Mouse (Mus musculus) left cerebral cortex, postnatal 36 days (tissue): ENCODE measurements around the gene Psd4. TPM values are rescaled to one million over a fixed set of nuclear protein-coding genes. Genes with fewer than 3 reads are reported as not detected.
A peak's percentile ranks its signal among the peaks of the same experiment; 100 is the strongest.

Experiments
- DNase-seq, 2 experiments: peaks; one replicate each; pipeline ENCODE4 v3.0.0; 2021 to 2022; ENCODE audit warnings: low spot score in 2 of 2, mixed read lengths in 1 of 2
- intact Hi-C: fragments of 180-260 bp; cut with DNase I; formaldehyde crosslinking; loops from one replicate; pipeline ENCODE4 v1.15.1; 2025
- total RNA-seq, 2 experiments: library from RNA; stranded (reverse); gene quantifications; 2 replicates each; pipeline ENCODE4 v1.2.3; 2021

Psd4 gene
- total RNA-seq, 2 experiments from 2014 or later: 2.1 to 3.0 TPM

DNA sequence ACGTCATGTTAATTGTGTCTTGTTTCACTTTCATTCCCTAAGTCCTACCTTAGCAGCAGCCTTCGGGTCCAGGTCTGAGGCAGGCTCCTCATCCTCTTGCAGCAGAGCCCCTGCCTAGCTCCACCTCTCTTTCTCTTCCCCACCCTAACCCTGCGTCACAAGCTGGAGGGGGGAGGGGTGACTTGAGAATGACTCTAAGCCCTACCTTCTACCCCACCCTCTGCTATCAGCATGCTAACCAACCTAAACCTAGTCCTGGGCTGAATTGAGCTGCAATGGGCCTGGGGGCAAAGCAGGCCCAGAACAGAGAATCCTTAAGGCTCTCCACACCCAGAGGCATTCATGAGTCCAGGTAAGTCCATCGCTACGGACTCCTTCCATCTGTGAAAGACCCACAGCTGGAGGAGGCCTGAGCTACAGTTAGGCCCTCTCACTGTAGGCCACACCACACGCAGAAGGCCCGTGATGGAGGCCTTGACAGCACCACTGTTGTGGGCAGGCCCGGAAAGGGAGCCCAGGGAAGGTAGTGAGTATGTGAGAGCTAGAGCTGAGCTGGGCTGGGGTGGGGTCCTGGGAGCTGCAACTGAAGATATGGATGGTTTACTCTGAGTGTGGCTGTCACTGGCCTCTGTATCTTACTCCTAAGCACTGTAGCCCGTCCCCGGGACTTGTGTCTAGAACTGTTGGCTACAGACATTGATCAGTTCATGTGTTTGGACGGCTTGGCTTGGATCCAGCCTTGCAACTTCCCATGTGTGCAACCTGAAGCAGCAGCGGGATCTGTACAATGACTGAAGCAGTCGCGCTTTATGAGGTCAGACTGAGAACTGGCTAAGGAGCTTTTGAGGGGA, 18.0 kb downstream of the Psd4 start:
- intact Hi-C loops: no loop called here
- no peak for DNase-seq

DNA sequence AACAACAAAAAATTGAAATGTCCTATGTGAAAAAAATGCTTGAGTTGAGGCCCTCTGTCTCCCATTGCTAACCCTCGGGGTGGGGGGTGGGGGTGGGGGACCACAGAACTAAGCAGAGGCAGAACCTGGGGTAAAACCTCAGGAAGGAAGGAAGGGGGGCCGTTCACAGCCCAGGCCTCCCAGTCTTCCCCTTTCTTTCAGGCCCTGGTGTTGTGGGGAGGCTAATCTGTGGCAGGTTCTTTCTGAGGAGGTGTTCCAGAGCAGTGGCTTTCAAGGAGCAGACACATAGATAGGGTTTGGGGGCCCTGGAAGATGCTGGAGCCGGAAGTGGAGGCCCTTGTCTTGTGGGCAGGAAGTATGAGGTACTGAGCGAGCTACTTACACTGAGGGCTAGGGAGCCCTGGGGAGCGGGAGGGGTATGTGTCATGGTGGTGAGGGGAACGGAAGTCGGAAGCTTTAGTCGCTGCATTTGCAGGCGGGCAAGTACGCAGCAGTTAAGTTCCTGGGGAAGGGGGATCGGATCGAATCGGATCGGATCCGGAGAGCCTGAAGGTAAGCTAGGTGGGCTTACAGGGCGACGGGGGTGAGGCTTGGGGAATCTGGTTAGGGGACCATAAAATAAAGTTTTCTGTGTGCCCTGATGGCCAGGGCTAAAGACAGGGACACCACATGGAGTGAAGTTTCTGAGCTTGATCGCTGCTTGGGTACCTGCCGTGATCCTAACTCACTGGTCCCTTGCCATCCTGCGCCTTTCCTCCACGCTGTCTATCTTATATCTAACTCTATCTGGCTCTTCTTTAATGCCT, 19.0 kb downstream of the Psd4 start:
- intact Hi-C loops: no loop called here
- no peak for DNase-seq

DNA sequence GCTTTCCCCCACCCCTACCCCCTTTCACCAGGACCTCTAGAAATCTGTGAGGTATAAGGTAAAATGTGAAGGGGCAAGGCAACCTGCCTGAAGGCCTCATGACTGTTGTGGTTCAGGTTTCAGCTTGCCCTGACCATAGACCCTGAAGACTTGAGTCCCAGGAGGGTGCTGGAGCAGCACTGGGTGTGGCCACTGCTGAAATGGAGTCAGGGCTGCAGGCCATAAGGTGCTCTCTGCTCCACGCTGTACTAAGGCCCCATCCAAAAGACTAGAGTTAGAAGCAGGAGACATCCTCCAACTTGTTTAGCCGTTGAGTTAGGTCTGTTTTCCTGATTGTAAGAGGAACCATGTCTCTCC, 19.6 kb downstream of the Psd4 start:
- no peak for DNase-seq
- intact Hi-C loops: no loop called here

GRCm38 (mm10) chr2:24387361-24388283, 20.2 kb downstream of the Psd4 start:
- peak in 1 of 2 experiments; percentile 46 for DNase-seq
- intact Hi-C loops: no loop called here

GRCm38 (mm10) chr2:24393251-24393650, 25.9 kb downstream of the Psd4 start:
- intact Hi-C loops: no loop called here
- DNase-seq: no peak

GRCm38 (mm10) chr2:24397115-24397514, 29.7 kb downstream of the Psd4 start:
- DNase-seq: no peak
- intact Hi-C loops: no loop called here

DNA sequence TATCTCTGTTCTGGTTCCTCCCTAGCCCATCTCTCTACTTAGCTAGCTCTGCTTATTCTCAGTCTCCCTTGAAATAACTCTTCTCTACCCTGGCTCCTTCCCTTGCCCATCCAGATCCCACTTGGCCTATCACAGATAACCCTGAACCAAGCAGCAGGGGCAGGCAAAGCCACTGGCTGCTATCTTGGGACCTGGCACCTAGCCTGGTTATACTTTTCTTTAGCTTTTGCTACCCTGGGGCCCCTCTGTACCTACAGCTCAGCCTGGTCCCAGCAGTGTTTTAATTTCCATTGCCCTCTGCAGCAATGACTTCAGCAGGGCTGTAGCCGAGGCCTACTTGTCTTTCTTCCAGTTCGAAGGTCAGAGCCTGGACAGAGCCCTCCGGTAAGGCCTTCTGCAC, 33.3 kb downstream of the Psd4 start:
- intact Hi-C loops: no loop called here
- DNase-seq: no peak

DNA sequence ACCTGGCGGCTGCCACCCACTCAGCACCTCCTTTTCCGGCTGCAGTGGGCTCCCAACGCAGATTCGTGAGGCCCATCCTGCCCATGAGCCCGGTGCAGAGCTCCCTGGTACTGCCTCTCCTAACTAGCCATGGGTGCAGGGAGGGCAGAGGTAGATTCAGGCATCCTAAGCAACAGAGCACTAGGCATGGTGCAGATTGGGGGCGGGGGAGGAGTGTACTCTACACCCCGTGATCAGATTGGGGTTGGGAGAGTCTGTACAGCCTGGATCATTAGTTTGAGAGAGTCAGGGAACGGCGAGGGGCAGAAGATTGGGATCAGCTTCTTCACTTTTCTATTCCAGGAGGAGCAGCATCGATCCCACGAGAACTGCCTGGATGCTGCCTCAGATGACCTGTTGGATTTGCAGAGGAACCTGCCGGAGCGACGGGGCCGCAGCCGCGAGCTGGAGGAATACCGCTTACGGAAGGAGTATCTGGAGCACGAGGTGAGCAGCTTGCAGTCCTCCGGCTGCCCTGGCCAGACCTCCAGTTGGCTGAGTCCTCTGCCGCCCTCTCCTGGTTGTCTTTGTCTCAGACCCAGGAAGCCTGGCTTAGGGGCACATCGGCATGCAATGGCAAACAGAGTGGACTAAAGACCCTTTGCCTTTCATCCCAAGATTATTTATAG, 38.1 kb downstream of the Psd4 start:
- peak in 1 of 2 experiments; percentile 49 for DNase-seq
- intact Hi-C loops: loop anchor here (1.0 to 5.0 kb wide), 3 partner anchors 48 to 347 kb away; no protein-coding TSS in a partner anchor

- no peak for DNase-seq
- intact Hi-C loops: loop anchor here (5.0 kb wide), 2 partner anchors 51 to 344 kb away; no protein-coding TSS in a partner anchor
Measured at GRCm38 (mm10) chr2:24407701-24408485, 40.5 kb downstream of the Psd4 start.

GRCm38 (mm10) chr2:24409166-24409565, 41.8 kb downstream of the Psd4 start:
- intact Hi-C loops: loop anchor here (1.0 to 5.0 kb wide), 3 partner anchors 52 to 343 kb away; no protein-coding TSS in a partner anchor
- peak; percentile 40 to 60 for DNase-seq

DNA sequence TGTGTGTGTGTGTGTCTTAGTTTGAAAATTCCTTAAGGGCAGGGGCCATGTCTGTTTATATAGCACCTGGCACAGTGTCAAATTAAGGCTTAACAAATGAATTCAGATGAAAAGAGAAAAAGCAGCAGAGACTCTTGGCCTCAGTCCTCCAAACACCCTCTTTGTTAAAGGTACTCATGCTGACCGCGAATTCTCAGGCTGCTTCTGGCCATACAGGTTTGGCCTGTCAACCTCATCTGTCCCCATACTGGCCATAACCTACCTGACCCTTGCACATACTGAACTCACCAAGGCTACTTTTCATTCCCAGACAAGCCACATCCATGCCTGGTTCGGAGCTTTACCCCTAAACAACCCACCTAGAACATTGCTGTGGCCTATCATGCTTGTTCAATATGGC, 45.8 kb downstream of the Psd4 start:
- no peak for DNase-seq
- intact Hi-C loops: no loop called here

DNA sequence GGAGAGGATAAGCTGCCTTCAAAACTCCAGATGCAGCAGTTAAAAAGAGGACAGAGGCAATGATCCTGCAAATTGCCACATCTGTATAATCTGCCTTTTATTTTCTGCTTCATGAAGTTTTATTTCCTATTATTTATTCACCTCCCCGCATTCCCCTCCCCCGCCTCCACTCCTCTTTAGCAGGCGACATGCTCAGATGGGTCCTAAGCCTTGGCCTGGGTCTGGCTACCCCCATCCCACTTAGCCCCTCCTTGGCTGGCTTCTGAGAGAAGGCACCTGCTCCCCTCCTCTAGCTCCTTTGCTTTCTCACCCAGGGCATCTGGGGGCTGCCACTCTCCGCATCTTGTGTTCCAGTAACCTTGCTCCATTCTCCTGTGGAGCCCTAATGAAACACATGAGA, 46.3 kb downstream of the Psd4 start:
- no peak for DNase-seq
- intact Hi-C loops: no loop called here

- DNase-seq: no peak
- intact Hi-C loops: no loop called here
Measured at GRCm38 (mm10) chr2:24416668-24417067, 49.3 kb downstream of the Psd4 start.

- DNase-seq: no peak
- intact Hi-C loops: no loop called here
Measured at GRCm38 (mm10) chr2:24417106-24417505, 49.7 kb downstream of the Psd4 start.

DNA sequence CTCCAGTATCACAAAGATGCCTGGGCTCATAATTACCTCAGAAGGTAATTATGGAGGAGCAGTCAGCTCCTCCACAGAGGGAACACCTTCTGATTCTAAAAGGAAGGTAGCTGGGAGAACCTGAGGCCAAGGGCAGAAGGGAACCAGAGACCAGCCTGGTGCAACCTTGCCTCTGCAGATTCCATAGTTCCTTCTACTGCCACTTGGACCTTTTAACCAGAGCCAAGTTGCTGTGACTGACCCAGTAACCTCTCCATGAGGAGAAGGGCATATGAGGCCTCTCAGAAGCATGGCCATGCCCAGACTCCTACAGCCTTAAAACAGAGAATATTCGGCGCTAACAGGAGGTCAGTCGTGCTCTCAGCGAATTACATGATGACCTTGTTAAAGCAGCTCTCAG, 50.2 kb downstream of the Psd4 start:
- DNase-seq: no peak
- intact Hi-C loops: no loop called here

DNA sequence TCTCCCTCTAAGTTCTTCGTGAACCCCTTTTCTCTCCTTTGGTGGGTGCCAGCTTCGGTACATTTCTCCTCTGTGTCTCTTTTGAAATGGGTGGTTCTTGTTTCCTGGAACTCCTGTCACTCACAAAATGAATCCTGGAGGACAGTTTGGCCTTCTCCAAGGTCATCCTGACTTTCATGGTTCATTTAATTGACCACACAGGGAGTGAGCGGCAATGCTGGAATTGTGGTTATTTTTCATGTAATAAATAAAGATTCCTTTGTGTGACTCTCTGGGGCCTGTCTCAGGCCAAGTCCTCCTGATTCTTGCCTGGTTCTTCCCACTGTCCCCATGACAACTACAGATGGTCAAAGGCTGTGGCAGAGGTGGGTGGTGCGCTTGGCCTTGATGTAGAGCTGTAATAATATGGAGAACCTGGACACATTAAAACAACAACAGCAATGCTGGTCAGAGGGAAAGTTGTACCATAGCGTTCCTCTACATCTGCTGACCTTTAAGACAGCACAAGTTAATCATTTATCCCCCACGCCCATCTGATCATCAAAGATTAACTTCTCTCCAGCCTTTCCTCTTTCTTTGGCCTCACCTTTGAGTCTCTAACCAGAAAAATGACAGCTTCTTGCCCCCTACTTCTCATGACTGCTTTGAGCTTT, 54.0 kb downstream of the Psd4 start:
- intact Hi-C loops: no loop called here
- DNase-seq: no peak

- DNase-seq: no peak
- intact Hi-C loops: no loop called here
Measured at GRCm38 (mm10) chr2:24422815-24423214, 55.4 kb downstream of the Psd4 start.

DNA sequence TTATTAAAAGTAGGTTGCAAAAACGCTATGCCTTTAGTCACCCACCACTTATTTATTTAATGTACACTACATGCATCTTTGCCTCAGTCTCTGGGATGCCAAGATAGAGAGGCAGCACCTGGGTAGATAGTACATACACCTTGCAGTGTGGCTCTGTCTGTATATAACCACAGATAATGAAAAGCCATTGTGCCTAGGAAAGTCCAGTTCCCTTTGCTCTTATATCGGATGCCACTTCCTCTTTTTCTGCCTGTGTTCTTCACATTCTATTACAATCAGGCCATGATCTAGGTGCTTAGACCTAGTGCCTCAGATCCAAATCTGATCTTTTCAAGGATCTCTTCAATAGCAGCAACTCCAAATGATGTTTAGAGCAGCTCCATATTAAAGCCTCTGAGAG, 58.2 kb downstream of the Psd4 start:
- no peak for DNase-seq

More for the DNA sequence above, 58.2 kb downstream of the Psd4 start:
- intact Hi-C loops: no loop called here
